Mouse (Mus musculus) spleen, postnatal 10 days (tissue): ENCODE data around the gene Nxpe2.
A peak's percentile ranks its signal among the peaks of the same experiment; 100 is the strongest.
"Not testable (repeated sequence)": the region's sequence is repeated elsewhere in the genome, so short reads cannot be mapped to it uniquely, and the experiment has no call there.

ENCODE experiments used
- DNase-seq, 2 experiments: peaks; one replicate each; pipeline ENCODE4 v3.0.0; 2021 to 2022; ENCODE audit warnings: low spot score in 2 of 2

Gene Nxpe2

DNA sequence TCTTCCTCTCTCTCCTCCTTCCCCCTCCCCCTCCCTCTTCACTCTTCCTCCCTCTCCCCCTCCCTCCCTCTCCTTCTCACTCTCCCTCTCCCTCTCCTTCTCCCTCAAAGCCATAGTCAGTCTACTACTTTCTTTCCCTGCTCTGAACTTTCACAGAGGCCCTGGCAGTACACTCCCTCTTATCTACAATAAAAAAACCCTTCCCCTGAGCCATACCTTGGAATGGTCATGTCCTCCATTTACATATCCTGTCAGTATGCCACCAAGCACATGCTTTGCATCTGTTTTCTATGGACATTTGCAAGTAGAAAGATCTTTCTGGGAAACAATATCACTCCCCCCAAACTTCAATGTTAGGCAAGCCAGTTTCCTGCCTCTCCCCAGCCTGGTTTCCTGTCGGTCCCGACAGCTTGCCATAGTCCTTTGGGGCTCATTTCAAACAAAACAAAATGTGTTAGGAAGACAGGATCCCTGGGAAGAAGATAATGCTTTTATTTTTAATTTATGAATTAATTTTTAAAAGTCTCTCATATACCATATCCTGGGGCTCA, at the start of gene Nxpe2:
Gene Nxpe2, minus strand, starts transcription at position 307 of the 551 bp plus-strand sequence.
- no peak for DNase-seq

DNA sequence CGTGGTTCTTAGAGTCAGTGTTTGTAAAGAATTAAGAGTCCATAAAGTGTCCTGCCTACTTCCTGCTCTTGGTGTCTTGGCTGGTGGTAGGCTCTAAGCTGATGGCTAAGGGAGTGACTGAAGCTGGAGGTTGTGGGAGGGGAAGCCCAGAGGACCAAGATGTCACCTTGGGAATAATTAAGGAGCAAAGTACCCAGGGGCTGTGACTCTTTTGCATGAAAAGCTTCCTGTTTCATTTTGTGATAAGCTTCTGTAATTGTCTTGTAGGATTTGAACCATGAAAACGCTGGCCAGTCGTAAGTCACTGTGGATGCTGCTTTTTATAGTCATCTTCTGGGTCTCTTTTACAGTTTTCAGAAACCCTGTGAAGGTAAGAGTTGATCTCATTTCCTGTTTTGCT, 36.7 kb upstream of the Nxpe2 start:
- DNase-seq: no peak

DNA sequence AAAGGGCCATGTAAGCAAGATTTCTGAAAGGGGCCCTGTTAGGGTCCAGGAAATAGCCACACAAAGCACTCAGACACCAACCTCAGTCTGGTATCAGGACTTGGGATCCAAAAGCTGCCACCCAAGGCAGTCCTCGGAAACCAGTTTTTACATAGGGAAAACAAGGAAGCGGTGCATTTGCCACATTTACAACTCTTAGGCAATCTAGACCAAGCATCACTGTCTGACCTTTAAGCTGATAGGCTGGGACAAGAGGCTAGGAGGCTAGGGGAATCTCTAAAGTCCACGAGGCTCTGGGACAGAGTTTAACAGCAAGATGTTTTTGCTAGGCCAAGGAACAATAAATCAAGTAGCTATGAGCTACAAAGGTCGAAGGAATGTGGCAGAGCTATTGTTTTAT, 35.2 kb upstream of the Nxpe2 start:
- no peak for DNase-seq

DNA sequence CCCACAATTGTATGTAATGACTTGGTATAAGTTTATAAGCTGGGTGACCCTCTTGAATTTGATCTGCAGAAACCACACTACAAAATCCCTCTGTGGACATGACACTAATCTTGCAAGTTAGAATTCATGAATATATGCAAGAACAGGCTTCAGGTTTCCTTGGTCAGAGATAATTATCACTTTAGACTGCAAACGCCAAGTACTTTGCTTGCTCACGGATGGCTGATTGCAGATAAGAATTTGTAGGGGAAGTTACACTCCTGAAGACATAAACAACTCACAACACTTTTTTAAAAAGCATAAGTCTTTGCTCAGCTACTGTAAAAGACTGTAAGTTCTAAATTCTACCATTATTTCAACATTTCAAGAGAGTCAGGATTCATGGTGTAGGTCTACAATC, 21.1 kb upstream of the Nxpe2 start:
- DNase-seq: no peak

DNA sequence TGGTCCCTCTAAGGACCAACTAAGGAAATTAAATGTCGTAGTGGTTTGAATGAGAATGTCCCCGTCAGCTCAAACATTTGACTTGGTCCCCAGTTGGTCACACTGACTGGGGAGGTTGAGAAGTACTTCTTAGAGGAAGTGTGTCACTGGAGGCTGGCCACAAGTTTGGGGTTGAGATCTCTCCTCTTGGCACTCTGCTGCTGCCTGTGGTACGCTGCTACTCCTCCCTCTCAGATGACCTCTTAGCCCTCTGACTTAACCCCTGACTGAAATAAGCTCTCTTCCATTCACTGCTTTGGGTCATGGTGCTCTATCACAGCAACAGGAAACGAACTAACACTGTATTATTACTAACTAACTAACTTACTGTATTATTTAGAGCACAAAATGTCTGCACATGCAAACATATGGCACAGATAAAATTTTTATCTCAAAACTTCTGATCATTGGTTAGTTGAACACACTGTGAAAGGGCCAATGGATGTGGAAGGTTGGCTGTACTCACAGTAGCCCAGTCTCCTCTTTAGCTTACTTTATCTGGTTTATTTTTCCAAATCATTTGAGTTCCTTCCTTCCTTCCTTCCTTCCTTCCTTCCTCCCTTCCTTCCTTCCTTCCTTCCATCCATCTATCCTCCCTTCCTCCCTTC, 20.1 kb upstream of the Nxpe2 start:
- DNase-seq: peak; percentile 35 to 41

DNA sequence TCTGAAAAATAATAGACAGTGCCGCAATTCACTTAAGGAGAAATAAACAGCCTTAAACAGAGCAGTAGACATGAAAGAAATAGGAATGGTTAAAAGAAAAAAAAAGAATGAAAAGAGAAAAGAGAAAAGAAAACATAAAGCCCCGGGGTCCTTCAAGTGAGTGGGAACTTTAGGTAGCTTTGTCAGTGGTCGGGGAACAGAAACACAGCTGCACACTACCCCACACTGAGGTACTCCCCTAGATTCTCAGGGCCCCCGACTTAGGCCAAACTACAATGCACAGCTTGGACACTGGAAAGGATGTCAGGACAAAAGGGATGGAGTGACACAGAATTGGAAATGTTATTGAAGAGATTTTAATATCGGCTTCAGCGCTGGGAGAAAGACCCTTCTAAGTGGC, 9.5 kb upstream of the Nxpe2 start:
- DNase-seq: peak in 1 of 2 experiments; percentile 29

DNA sequence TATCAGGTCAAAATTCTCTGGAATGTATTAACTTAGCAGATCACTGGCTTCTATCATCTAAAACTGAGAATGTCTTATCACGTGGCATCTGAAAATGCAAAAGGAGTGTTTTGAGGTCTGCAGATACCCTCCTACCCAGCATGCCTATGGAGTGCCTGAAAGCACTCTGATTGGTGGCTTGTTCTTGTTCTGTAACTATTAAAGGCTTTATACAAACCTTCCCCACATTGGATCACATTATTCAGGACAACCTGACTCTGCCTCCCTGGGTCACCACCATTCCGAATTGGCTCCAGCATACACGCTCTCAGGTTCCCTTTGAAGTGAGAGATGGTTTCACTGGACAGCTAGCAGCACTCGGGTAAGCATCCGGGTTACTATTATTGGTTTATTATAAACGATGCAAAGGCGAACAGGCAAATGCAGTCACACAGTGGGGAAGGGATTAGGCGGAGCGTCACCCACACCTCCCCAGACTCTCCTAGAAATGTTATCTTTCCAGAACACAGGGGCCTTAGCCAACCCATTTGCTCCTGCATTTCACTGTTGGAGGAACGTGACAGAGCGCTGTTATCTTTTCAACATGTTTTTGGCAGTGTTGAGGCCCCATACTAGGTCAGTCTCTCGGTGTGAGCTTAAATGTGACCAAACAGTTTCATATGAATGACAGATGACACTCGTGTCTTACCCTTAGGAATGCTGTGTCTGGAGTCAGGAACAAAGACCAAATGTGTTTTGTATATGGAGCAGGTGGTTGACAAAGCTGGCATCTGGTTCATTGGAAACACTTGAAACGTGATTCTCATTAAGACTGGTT, 8.8 kb upstream of the Nxpe2 start:
- peak; percentile 58 to 64 for DNase-seq

DNA sequence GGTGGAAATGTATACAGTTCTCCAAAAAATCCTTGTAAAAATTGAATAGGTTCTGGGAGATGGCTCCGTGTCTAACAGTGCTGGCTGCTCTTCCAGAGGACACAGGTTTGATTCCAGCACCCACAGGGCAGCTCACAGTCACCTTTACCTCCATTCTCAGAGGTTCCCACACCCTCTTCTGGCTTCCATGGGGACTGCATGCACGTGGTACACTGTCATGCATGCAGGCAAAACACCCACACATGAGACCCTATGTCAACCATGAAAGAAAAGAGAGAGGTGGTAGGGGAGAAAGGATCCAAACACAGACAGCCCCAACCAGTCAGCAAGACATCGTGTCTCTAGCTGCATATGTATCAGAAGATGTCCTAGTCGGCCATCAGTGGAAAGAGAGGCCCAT, 7.6 kb upstream of the Nxpe2 start:
- peak; percentile 54 to 67 for DNase-seq

DNA sequence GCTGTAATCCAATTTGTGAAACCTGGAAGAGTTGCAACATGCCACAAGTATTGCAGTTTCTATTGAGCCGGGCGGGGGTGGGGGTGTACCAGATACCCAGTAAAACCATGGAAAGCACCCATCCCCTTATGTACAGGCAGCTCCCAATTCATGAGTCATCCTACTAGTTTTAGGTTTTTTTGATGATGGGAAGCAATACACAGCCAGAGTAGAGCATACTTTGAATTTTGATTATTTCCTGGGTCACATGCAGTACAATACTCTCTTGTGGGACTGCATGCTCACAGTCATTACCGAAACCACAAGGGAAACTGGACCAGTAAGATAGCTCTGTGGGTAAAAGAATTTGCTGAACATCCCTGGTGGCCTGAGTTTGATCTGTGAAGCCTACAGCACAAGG, 3.8 kb upstream of the Nxpe2 start:
- no peak for DNase-seq

DNA sequence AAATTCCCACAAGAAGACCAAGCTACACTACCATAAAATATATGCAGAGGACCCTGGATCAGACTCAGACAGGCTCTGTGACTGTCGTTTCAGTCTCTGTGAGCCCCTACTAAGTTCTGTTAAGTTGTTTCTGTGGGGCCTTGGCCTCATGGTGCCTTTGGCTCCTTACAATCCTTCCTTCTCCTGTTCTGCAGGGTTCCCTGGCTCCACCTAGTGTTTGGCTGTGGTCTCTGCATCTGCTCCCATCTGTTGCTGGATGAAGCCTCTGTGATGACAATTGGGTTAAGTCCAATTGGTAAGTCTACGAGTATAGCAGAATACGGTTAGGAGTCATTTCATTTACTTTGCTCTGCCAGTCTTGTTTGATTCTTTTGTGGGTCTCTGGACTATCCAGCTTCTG, 1.5 kb upstream of the Nxpe2 start:
- DNase-seq: peak; percentile 80 to 89

DNA sequence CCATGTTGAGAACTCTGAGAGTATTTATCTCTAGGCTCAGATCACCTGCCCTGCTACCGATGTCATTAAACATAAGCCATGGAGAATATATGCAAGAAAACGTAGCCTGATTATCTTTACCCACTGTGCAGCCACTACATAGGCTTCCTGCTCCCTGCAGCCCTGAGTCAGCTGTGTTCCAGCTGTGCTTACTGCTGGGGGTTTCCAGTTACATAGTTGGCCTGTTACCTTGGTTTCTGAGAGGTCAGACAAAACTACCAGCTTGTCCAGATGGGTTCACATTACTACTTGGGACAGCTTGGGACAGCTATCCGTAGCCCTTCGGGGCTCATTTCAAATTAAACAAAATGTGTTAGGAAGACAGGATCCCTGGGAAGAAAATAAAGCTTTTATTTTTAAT, 868 bp upstream of the Nxpe2 start:
- no peak for DNase-seq

DNA sequence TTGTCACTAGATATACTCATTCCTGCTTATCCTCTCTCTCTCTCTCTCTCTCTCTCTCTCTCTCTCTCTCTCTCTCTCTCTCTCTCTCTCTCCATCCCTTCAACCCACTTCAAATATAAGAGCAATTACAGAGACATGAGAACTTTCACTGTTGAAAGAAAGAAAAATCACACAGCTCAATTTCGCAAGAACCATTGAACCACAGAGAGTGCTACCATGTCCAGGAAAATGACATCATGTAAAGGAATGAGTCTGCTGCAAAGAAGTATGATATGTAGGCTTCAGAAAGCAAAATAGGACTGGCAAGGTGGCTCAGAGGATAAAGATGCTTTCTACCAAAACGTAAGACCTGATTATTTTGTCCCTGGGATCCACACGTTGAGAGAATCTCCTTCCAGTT, 7.4 kb downstream of the Nxpe2 start:
- DNase-seq: no peak

DNA sequence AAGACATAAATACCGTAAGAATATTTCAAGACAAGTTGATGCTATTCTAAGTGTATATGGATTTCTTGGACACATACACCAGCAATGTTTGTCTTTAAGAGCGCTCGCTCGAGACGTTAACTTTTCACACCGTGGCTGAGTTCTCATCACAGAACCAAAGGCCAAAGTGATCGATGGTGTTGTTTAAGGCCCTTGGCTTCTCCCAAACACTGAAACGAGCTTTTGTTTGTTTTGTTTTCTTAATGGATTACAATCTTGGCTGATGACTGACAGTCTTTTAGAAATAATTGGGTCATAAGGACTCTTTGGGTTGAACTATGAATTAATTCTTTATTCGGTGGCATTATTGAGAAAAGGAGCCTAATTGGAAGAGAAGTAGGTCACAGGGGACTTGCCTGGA, 7.8 kb downstream of the Nxpe2 start:
- DNase-seq: no peak

DNA sequence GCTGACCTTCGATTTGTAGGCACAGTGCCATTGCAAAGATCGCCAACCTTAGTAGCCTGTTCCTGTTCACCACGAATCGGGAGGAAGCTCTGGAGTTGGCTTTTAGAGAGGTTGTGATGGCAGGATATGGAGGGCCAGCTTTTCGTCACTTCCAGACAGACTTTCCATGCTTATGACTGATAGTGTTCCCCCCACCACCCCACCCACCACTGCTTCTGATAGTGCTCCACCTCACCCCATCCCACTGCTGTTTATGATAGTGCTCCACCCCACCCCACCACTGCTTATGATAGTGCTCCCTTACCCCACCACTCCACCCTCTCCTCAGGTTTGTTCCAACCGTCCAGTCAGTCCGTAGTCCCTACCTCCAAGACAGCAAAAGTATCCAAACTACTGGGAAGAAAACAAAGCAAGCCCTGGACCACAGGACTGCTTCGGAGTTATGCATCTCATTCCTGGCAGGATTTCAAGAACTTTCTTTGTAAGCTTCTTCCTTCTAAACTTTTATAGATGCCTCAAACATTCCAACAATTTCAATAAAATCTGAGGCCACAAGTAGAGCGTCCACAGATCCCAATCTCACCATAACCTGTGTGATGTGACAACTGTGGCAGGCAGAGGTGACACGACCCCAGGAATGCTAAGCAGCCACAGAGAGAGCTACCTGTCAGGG, 12.4 kb downstream of the Nxpe2 start:
- DNase-seq: peak; percentile 60 to 70

DNA sequence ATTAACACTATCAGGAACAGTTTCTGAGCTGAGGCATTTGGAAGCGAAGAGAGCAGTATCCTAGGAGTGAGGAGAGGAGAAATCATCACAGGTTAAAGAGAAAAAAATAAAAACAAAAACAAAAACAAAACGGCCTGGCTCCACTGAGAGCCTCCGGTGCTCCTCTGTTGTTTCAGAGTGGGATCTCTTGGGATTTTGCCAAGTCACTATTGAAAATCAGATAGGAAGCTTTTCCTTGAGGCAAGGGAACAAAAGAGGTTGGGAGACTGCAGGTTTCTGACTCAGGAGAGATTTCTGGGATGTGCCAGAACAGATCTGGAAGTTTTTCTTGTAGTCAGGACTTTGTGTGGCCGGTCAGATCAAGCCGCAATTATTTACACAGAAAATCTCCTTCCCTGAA, 13.7 kb downstream of the Nxpe2 start:
- no peak for DNase-seq

DNA sequence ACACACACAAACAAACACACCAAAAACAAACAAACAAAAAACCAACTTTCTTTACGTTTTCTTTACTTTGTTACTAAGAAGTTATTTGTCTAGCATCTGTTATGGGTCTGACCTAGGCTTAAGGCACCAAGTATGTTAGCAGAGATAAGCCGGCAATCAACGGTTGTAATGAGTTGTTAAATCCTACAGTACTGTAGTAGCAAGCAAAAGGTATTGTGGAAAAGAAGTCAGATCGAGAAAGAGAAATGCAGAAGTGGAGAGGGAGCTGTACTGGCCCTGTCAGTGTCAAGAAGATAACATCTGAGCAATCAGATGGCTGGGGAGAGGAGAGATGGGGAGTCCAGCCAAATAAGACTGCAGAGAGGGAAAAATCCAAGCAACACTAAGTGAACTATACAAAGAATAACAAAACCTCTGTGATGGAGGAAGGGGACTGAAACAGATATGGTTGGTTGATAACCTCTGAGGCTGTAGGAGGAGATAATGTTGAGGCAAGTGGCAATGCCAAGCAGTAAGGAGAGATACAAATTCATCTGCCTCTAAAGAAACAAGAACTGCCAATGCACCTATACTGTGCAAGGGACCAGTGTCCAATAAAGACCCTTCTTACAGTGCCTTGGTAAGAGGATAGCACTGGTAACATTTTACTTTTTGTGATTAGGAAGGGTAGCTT, 14.3 kb downstream of the Nxpe2 start:
- no peak for DNase-seq

DNA sequence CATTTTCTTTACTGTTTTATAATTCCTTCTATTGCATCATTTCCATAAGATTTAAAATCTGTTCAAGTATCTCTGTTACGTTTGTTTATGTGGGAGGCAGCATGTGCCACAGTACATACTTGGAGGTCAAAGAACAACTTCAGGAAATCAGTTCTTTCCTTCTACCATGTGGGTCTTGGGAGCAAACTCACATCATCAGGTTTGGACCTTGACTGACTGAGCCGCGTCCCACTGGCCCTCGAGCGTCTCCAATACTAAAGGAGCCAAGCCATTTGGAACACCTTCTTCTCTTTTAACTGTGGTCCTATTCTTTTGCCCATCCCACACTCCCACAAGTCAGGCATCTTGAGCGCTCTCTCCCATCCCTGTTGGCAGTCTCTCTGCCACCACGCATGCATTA, 23.7 kb downstream of the Nxpe2 start:
- DNase-seq: no peak

DNA sequence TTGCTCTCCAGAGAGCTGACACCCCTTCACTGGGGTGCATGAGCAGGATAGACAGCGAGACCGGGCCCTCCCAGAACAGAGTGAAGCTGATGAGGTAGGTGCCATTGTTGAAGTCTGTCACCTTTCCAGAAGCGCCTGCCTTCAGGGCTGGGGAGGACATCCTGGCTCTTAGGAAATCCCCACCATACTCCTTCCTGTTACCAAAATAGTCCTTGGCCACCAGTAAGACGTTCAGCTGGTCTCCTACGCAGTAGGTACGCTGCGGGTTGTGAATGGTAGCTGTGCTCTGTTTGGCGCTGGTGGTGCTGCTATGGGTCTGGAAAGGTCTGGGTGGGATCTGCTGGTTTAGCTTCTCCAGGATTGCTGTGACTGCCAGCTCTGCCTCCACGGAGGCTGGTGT, 26.9 kb downstream of the Nxpe2 start:
- no peak for DNase-seq

DNA sequence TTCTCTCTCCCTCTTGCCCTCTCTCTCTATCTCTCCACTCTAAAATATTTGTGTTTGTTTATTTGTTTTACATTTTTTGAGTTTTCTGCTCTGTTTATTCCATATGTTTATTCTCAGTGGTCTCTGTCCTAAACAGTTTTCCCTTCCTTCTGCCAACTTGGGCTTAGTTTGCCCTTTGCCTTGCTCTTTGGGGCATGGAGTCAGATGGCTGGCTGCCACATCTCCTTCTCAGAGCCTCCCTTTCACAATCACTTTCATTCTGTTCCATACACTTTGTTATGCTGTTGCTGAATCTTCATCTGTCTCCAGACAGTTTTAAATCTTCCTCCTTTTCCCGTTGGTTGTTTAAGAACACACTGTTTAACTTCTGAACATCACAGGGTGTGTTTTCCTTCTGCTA, 37.4 kb downstream of the Nxpe2 start:
- DNase-seq: no peak

DNA sequence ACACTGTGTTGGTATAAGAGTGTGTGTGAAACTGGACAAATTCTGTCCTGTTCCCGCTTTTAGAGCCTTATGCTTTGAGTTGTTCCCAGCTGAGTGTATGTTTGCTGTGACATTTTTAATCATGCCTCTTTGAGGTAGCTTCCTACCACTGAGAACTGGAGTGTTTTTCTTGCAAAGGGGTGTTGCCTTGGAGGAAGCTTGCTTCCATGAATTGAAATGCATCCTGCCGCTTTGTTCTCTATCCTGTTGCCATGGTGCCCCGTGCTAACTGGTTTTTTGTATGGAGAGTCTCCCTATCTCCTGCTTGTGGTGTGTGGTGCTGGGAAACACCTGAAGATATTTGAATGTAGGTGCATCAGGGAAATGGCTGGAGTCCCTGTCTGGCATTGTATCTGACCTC, 39.1 kb downstream of the Nxpe2 start:
- DNase-seq: no peak

DNA sequence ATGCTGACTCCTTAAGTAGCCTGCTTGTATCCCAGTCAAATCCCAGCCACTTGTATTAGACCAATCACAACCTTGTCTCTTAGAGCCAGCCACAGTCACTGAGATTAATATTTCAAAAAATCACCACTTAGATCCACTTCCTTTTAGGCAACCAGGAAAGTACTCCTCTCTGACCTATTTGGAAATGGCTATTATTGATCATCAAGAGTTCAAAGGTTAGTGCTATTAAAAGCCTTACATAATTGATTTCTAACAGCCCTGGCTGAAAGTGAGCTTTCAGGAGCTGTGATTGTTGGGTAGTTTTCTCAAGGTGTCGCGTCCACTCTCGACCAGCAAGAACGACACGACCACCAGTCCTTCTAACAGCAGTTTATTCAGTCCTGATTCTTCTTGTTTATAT, 42.0 kb downstream of the Nxpe2 start:
- DNase-seq: no peak

DNA sequence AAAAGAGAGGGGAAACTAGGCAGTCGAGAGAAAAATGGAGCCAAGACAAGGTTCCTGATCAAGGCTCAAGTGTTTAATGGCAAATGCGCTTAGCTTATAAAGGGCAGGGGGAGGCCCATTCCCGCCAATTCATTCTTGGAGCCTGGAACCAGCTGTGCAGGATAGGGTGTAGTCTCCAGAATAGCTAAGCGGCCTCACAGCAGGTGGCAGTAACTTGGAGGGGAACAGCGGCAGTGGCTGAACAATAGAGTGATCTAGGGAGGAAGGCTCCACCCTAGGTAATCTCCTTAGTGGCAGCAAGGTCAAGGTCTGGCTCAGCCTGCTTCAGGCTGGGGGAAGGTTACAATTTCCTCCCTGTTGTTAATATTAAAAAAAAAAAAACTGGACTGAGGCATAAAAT, 49.7 kb downstream of the Nxpe2 start:
- DNase-seq: not testable (repeated sequence)
